Mouse (Mus musculus): ENCODE measurements around the gene Gm17631. TPM values are rescaled to one million over a fixed set of nuclear protein-coding genes. Genes with fewer than 3 reads are reported as not detected.
"Not testable (repeated sequence)": the region's sequence is repeated elsewhere in the genome, so short reads cannot be mapped to it uniquely, and the experiment has no call there.

The Gm17631 gene
- not detected in 2 replicates for polyA plus RNA-seq (2015; fragmentation: Nextera tagmentation; extraction: Ambion mirVana)

- WGBS = no CpG with 5 or more reads among the region's 3 CpGs
- H3K27me3 ChIP-seq (ENCODE audit: insufficient read depth, low read length); ATAC-seq (ENCODE audit: low FRiP score, low TSS enrichment); H3K9me3 ChIP-seq (ENCODE audit: low read length); H3K27ac ChIP-seq (ENCODE audit: low read length); H3K9ac ChIP-seq (replicated peaks; ENCODE audit: low read length); H3K4me2 ChIP-seq (replicated peaks; ENCODE audit: low read depth, low read length); H3K4me1 ChIP-seq (ENCODE audit: insufficient read depth, low read length); H3K4me3 ChIP-seq (ENCODE audit: low read length); H3K36me3 ChIP-seq (ENCODE audit: insufficient read depth, low read length): not testable (repeated sequence)
These were observed at the start of gene Gm17631 for GRCm38 (mm10) chr6:129862349-129862748. Gene Gm17631 (plus strand): TSS chr6:129862649.

DNA sequence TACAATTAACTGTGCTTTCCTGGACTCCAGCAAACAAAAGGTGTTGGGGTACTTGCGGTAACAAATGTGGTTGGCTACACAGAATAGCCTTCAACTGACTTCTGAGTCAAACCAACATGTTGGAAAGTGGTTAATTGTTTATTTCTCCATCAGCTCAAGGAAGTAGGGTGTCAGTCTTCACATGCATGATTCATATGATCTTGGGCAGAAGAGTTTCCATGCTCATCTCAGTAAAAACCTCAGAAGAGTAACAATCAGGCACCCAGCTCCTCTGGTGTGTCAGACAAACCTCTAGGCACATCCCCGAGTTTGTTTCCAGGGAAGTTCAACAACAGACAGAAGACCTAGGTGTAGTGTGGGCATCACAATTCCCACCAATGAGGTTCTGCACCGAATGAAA, 44.7 kb upstream of the Gm17631 start:
- Histone ChIP-seq H3K36me3 (ENCODE audit: insufficient read depth, low read length) (no peaks in the 10 kb centered on the region), H3K4me1 (ENCODE audit: insufficient read depth, low read length) (no peaks in the 10 kb centered on the region), H3K4me2 (replicated peaks; ENCODE audit: low read depth, low read length) (no peak overlapping the region), H3K27me3 (ENCODE audit: insufficient read depth, low read length) (no peaks in the 10 kb centered on the region), H3K9ac (replicated peaks; ENCODE audit: low read length) (no peak overlapping the region), H3K4me3 (ENCODE audit: low read length) (no peak overlapping the region), H3K27ac (ENCODE audit: low read length) (no peak overlapping the region), H3K9me3 (ENCODE audit: low read length) (no peaks in the 10 kb centered on the region)
- 65% methylated on average over 3 of the region's 3 CpGs for WGBS
- ATAC-seq (ENCODE audit: low FRiP score, low TSS enrichment) = no peak

- H3K9me3 ChIP-seq (ENCODE audit: low read length) = no peaks in the 10 kb centered on the region
- no peak overlapping the region for H3K27ac ChIP-seq (ENCODE audit: low read length)
- H3K27me3 ChIP-seq (ENCODE audit: insufficient read depth, low read length) = no peaks in the 10 kb centered on the region
- H3K9ac ChIP-seq (replicated peaks; ENCODE audit: low read length) = no peak overlapping the region
- no peak for ATAC-seq (ENCODE audit: low FRiP score, low TSS enrichment)
- no peak overlapping the region for H3K4me3 ChIP-seq (ENCODE audit: low read length)
- H3K36me3 ChIP-seq (ENCODE audit: insufficient read depth, low read length) = no peaks in the 10 kb centered on the region
- H3K4me1 ChIP-seq (ENCODE audit: insufficient read depth, low read length) = no peaks in the 10 kb centered on the region
- no peak overlapping the region for H3K4me2 ChIP-seq (replicated peaks; ENCODE audit: low read depth, low read length)
- WGBS = 84% methylated on average over 1 of the region's 1 CpGs
These were observed 38.4 kb upstream of the Gm17631 start for GRCm38 (mm10) chr6:129824004-129824403.

DNA sequence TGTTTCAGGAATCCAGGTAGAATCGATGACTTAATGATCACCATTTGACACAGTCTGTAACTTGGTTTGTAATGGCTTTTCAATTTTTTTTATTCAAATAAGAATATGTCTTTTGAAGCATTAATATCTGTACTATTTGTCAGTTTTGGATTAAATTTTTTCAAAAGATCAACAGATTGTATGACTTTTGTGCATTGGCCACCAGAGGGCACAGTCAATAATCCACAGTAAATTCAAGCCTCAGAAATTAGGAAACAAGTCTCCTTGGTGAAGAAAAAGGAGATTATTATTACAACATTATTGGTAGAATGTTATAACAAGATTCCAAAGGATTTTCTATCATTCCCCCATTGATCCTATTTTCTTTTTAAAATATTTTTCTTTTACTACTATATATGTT, 36.9 kb upstream of the Gm17631 start:
- ATAC-seq (ENCODE audit: low FRiP score, low TSS enrichment) = no peak
- H3K4me1 ChIP-seq (ENCODE audit: insufficient read depth, low read length) = no peaks in the 10 kb centered on the region
- no peaks in the 10 kb centered on the region for H3K27me3 ChIP-seq (ENCODE audit: insufficient read depth, low read length)
- H3K27ac ChIP-seq (ENCODE audit: low read length) = no peak overlapping the region
- no peak overlapping the region for H3K4me2 ChIP-seq (replicated peaks; ENCODE audit: low read depth, low read length)
- no peak overlapping the region for H3K9ac ChIP-seq (replicated peaks; ENCODE audit: low read length)
- H3K36me3 ChIP-seq (ENCODE audit: insufficient read depth, low read length) = no peaks in the 10 kb centered on the region
- no peaks in the 10 kb centered on the region for H3K9me3 ChIP-seq (ENCODE audit: low read length)
- 81% methylated on average over 1 of the region's 1 CpGs for whole genome bisulfite sequencing
- no peak overlapping the region for H3K4me3 ChIP-seq (ENCODE audit: low read length)

DNA sequence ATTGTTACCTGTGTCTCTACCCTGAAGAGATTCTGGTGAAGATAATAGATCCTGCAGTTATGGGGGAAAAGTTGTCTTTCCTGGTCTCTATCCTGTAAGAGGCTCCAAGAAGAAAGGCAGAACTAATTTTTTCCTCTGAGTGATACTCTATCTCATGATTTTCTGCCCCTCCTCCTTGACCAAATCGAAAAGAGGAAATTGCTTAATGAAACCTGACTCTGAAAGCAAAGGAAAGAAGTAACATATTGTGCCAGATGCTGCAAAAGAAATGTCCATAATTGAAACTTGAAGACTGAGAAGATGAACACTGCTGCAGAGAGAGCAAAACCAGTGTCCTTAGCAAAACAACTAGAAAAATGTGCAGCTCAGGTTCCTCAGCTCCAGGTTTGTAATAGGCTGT, 14.1 kb downstream of the Gm17631 start, which contains the start of gene Klra17:
Gene Klra17 (minus strand): TSS at position 124 of the 400 bp plus-strand sequence.
- H3K4me1 ChIP-seq (ENCODE audit: insufficient read depth, low read length) = no peaks in the 10 kb centered on the region
- H3K36me3 ChIP-seq (ENCODE audit: insufficient read depth, low read length) = no peaks in the 10 kb centered on the region
- H3K4me3 ChIP-seq (ENCODE audit: low read length) = no peak within 1 kb of the TSS
- no peak within 1 kb of the TSS for H3K9ac ChIP-seq (replicated peaks; ENCODE audit: low read length)
- H3K4me2 ChIP-seq (replicated peaks; ENCODE audit: low read depth, low read length) = no peak within 1 kb of the TSS
- no peaks in the 10 kb centered on the region for H3K27me3 ChIP-seq (ENCODE audit: insufficient read depth, low read length)
- peaks cover 2% of the 10 kb centered on the region; the same call in 1 of the 2 replicates for H3K9me3 ChIP-seq (ENCODE audit: low read length)
- 27% methylated on average over 1 of the region's 1 CpGs for WGBS
- ATAC-seq (ENCODE audit: low FRiP score, low TSS enrichment) = no peak
- no peak within 1 kb of the TSS for H3K27ac ChIP-seq (ENCODE audit: low read length)

GRCm38 (mm10) chr6:129882525-129882924, 20.1 kb downstream of the Gm17631 start:
- Histone ChIP-seq H3K4me2 (replicated peaks; ENCODE audit: low read depth, low read length) (no peak overlapping the region), H3K4me3 (ENCODE audit: low read length) (no peak overlapping the region), H3K36me3 (ENCODE audit: insufficient read depth, low read length) (no peaks in the 10 kb centered on the region), H3K27me3 (ENCODE audit: insufficient read depth, low read length) (no peaks in the 10 kb centered on the region), H3K4me1 (ENCODE audit: insufficient read depth, low read length) (no peaks in the 10 kb centered on the region), H3K9me3 (ENCODE audit: low read length) (peaks cover 2% of the 10 kb centered on the region; the same call in 1 of the 2 replicates), H3K27ac (ENCODE audit: low read length) (no peak overlapping the region), H3K9ac (replicated peaks; ENCODE audit: low read length) (no peak overlapping the region)
- WGBS = 82% methylated on average over 2 of the region's 2 CpGs
- ATAC-seq (ENCODE audit: low FRiP score, low TSS enrichment) = no peak

Other genes with a start within 250 kb of the Gm17631 start
- 0.09 TPM in 1 of 2 replicates, not detected in the other for gene Klrk1, start 238.8 kb upstream of the Gm17631 start, polyA plus RNA-seq (2015; fragmentation: Nextera tagmentation; extraction: Ambion mirVana)
- not detected in 2 replicates for gene Klrc3, start 219.3 kb upstream of the Gm17631 start, polyA plus RNA-seq (2015; fragmentation: Nextera tagmentation; extraction: Ambion mirVana)
- gene Klrc2, start 202.0 kb upstream of the Gm17631 start, polyA plus RNA-seq (2015; fragmentation: Nextera tagmentation; extraction: Ambion mirVana) = not detected in 2 replicates
- not detected in 2 replicates for gene Klrc1, start 183.7 kb upstream of the Gm17631 start, polyA plus RNA-seq (2015; fragmentation: Nextera tagmentation; extraction: Ambion mirVana)
- not detected in 2 replicates for gene Klri1, start 145.5 kb upstream of the Gm17631 start, polyA plus RNA-seq (2015; fragmentation: Nextera tagmentation; extraction: Ambion mirVana)
- not detected in 2 replicates for gene Klri2, start 122.2 kb upstream of the Gm17631 start, polyA plus RNA-seq (2015; fragmentation: Nextera tagmentation; extraction: Ambion mirVana)
- not detected in 2 replicates for gene Gm156, start 78.4 kb upstream of the Gm17631 start, polyA plus RNA-seq (2015; fragmentation: Nextera tagmentation; extraction: Ambion mirVana)
- not detected in 2 replicates for gene Klra17, start 14.0 kb downstream of the Gm17631 start, polyA plus RNA-seq (2015; fragmentation: Nextera tagmentation; extraction: Ambion mirVana)
- gene Klra5, start 55.0 kb downstream of the Gm17631 start, polyA plus RNA-seq (2015; fragmentation: Nextera tagmentation; extraction: Ambion mirVana) = not detected in 2 replicates
- not detected in 2 replicates for gene Klra6, start 164.3 kb downstream of the Gm17631 start, polyA plus RNA-seq (2015; fragmentation: Nextera tagmentation; extraction: Ambion mirVana)
- gene Klra4, start 204.6 kb downstream of the Gm17631 start, polyA plus RNA-seq (2015; fragmentation: Nextera tagmentation; extraction: Ambion mirVana) = not detected in 2 replicates